Mouse (Mus musculus) CD8-positive naive resting alpha-beta T cell, adult 57 days (primary cell): ENCODE measurements around the gene Chrm4. TPM values are rescaled to one million over a fixed set of nuclear protein-coding genes. Genes with fewer than 3 reads are reported as not detected.

ENCODE experiments used
- total RNA-seq: library from RNA; stranded (reverse); gene quantifications from one replicate; pipeline ENCODE4 v1.2.4, GENCODE M21; 2023

Chrm4 gene
- total RNA-seq: 1.1 TPM

GRCm38 (mm10) chr2:91926949-91927348 is at the start of gene Chrm4:
TSS of gene Chrm4 (plus strand) at chr2:91927249.

DNA sequence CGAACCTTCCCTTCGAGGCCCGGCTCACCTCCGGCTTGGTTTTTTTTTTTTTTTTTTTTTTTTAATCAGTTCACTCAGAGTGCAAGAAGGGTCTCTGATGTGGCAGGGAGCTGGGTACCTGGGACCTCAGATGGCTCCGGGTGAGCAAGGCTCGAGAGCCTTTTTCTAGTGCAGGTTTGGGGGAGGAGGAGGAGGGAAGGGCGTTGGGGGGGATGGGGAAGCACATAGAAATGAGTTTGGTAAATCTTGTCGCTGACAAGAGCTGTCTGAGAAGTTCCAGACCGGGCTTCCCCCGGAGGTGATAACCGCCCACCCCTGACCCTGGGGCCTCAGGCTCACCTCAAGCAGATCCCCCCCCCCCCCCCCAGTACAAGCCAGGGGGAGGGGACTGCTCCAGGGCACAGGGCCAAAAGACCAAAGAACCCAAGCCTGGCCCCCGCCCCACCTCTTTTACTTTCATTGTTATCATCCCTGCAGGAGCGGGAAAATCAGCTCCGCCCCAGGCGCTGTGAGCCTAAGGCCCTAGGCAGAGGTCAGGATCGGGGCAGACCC is 5.2 kb downstream of the Chrm4 start, which contains the start of gene Mdk:
Mdk (minus strand) TSS at position 138 of the 552 bp plus-strand sequence.

GRCm38 (mm10) chr2:91945483-91945882 is 18.4 kb downstream of the Chrm4 start, which contains the start of gene Gm9821:
TSS of gene Gm9821 (plus strand) at chr2:91945703.

GRCm38 (mm10) chr2:91975581-91976541 is 48.8 kb downstream of the Chrm4 start, which contains the start of gene Dgkz:
TSS of gene Dgkz (minus strand) at chr2:91975864.

Other genes with a start within 250 kb of the Chrm4 start
- 48.5 TPM for gene Atg13, start 216.7 kb upstream of the Chrm4 start, total RNA-seq
- gene Harbi1, start 216.4 kb upstream of the Chrm4 start, total RNA-seq: 12.0 TPM
- 74.6 TPM for gene Ambra1, start 197.1 kb upstream of the Chrm4 start, total RNA-seq
- gene Mdk, start 5.0 kb downstream of the Chrm4 start, total RNA-seq: 5.0 TPM
- not detected for gene Gm9821, start 18.5 kb downstream of the Chrm4 start, total RNA-seq
- 347 TPM for gene Dgkz, start 48.6 kb downstream of the Chrm4 start, total RNA-seq
- gene Creb3l1, start 97.3 kb downstream of the Chrm4 start, total RNA-seq: 0.18 TPM
- gene Phf21a, start 165.9 kb downstream of the Chrm4 start, total RNA-seq: 120 TPM